Mouse (Mus musculus) E14TG2a.4 (cell line): ENCODE data around the gene Lrr1.

Source experiments
- CTCF ChIP-seq: conservative IDR thresholded peaks from 2 replicates; pipeline ENCODE4 v1.5.1; 2014; ENCODE audit warnings: low read length
- NANOG ChIP-seq: IDR thresholded peaks from 2 replicates; pipeline ENCODE4 v1.6.1; 2014; ENCODE audit warnings: borderline replicate concordance, low read length, mixed read lengths
- POU5F1 ChIP-seq: IDR thresholded peaks from 2 replicates; pipeline ENCODE4 v1.6.1; 2014; ENCODE audit warnings: low read length, borderline replicate concordance

GRCm38 (mm10) chr12:69185371-69185770 lies 16.8 kb downstream of the Lrr1 start:
- TF ChIP-seq CTCF (no peak), POU5F1 (no peak), NANOG (no peak)
